Mouse (Mus musculus): Measurements from ENCODE around the gene Fyb. TPM values are rescaled to one million over a fixed set of nuclear protein-coding genes. Genes with fewer than 3 reads are reported as not detected.

Fyb gene
- polyA plus RNA-seq (2015; fragmentation: Nextera tagmentation; extraction: Ambion mirVana): 6.9 and 7.8 TPM in 2 replicates

- no peak for ATAC-seq (ENCODE audit: borderline replicate concordance, extremely low read depth, low FRiP score, low TSS enrichment)
- Histone ChIP-seq H3K9me3 (no peaks in the 10 kb centered on the region), H3K9ac (no peak within 1 kb of the TSS), H3K4me3 (no peak within 1 kb of the TSS), H3K27me3 (no peaks in the 10 kb centered on the region), H3K27ac (no peak within 1 kb of the TSS), H3K4me2 (no peak within 1 kb of the TSS), H3K36me3 (no peaks in the 10 kb centered on the region), H3K4me1 (no peaks in the 10 kb centered on the region)
- 67% methylated on average over 8 of the region's 8 CpGs for WGBS
These were observed at the start of gene Fyb for GRCm38 (mm10) chr15:6522653-6523167. Gene Fyb (plus strand): TSS chr15:6522853.

DNA sequence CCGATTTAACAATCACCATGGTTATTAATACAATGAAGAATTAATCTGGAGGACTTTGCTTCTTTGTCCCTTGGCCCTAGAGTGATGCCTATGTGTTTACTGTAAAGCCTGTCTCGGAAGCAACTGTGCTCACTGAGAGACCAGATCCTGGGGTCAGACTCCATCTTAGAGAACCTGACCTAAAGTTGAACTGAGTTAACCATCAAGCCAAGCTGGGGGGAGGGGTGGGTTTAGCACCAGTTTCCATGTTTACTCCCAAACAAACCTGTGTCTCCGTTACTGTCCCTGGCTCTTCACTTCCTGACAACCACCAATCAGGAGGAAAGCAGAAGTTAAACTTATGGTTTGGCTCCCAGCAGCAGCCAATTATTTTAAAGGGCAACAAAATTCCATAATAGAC, 39.1 kb upstream of the Fyb start:
- Histone ChIP-seq H3K27me3 (no peaks in the 10 kb centered on the region), H3K9ac (no peak overlapping the region), H3K4me2 (no peak overlapping the region), H3K36me3 (no peaks in the 10 kb centered on the region), H3K27ac (no peak overlapping the region), H3K9me3 (no peaks in the 10 kb centered on the region), H3K4me1 (no peaks in the 10 kb centered on the region), H3K4me3 (no peak overlapping the region)
- 55% methylated on average over 3 of the region's 3 CpGs for WGBS
- no peak for ATAC-seq (ENCODE audit: borderline replicate concordance, extremely low read depth, low FRiP score, low TSS enrichment)

GRCm38 (mm10) chr15:6492386-6492785, 30.3 kb upstream of the Fyb start:
- Histone ChIP-seq H3K4me3 (no peak overlapping the region), H3K36me3 (no peaks in the 10 kb centered on the region), H3K27me3 (no peaks in the 10 kb centered on the region), H3K9me3 (no peaks in the 10 kb centered on the region), H3K4me2 (no peak overlapping the region), H3K27ac (no peak overlapping the region), H3K9ac (no peak overlapping the region), H3K4me1 (no peaks in the 10 kb centered on the region)
- 87% methylated on average over 2 of the region's 2 CpGs for WGBS
- ATAC-seq (ENCODE audit: borderline replicate concordance, extremely low read depth, low FRiP score, low TSS enrichment): no peak

- no peak overlapping the region for H3K4me2 ChIP-seq
- no peak overlapping the region for H3K27ac ChIP-seq
- no peaks in the 10 kb centered on the region for H3K9me3 ChIP-seq
- ATAC-seq (ENCODE audit: borderline replicate concordance, extremely low read depth, low FRiP score, low TSS enrichment): no peak
- 85% methylated on average over 10 of the region's 10 CpGs for WGBS
- H3K9ac ChIP-seq: no peak overlapping the region
- H3K36me3 ChIP-seq: no peaks in the 10 kb centered on the region
- no peaks in the 10 kb centered on the region for H3K27me3 ChIP-seq
- H3K4me1 ChIP-seq: no peaks in the 10 kb centered on the region
- H3K4me3 ChIP-seq: no peak overlapping the region
These were observed 24.1 kb upstream of the Fyb start for GRCm38 (mm10) chr15:6498396-6499070.

DNA sequence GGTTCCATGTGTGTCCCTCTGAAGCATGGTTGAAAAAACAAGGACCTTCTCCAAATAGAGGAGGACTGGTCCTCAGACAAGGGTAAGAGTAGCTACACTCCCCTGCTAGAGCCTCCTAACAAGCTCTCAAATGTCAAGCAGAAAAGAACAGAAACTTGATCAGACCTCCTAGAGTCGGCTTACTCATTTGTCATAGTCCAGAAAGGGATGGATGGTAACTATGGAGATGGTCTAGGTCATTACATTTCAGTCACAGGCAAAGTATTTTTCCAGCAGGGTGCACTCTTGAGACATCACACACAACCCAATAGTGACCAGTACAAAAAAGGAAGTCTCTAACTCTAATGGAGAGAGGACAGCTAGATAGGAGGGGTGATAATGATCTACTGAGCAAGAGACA, 21.9 kb upstream of the Fyb start:
- no peak overlapping the region for H3K9ac ChIP-seq
- H3K27ac ChIP-seq: no peak overlapping the region
- WGBS: 18% methylated on average over 1 of the region's 1 CpGs
- H3K4me2 ChIP-seq: no peak overlapping the region
- no peak for ATAC-seq (ENCODE audit: borderline replicate concordance, extremely low read depth, low FRiP score, low TSS enrichment)
- no peaks in the 10 kb centered on the region for H3K27me3 ChIP-seq
- H3K36me3 ChIP-seq: no peaks in the 10 kb centered on the region
- no peaks in the 10 kb centered on the region for H3K4me1 ChIP-seq
- no peak overlapping the region for H3K4me3 ChIP-seq
- no peaks in the 10 kb centered on the region for H3K9me3 ChIP-seq

DNA sequence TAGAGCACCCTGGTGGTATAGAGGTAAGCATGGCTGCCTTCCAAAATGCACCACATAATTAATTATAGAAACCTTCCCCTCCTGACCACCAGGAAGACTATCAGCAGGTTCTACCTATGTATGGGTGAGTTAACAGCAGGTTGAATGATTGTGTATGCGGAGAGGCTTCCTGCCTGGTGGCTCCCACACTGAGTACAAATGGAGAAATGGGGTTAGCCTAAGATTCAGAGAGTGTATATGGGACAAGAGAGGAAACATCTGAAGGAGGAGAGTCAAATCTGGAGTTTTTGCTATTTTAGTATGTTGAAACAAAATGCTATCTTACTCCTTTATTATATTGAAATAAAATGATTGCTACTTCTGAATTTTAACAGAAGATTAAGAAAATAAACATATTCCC, 5.1 kb upstream of the Fyb start:
- ATAC-seq (ENCODE audit: borderline replicate concordance, extremely low read depth, low FRiP score, low TSS enrichment): no peak
- WGBS: 97% methylated on average over 1 of the region's 1 CpGs

GRCm38 (mm10) chr15:6519417-6520255, 3.0 kb upstream of the Fyb start:
- H3K27ac ChIP-seq: no peak overlapping the region
- H3K4me2 ChIP-seq: no peak overlapping the region
- no peaks in the 10 kb centered on the region for H3K36me3 ChIP-seq
- no peak overlapping the region for H3K4me3 ChIP-seq
- no peaks in the 10 kb centered on the region for H3K9me3 ChIP-seq
- H3K27me3 ChIP-seq: no peaks in the 10 kb centered on the region
- no peak overlapping the region for H3K9ac ChIP-seq
- 76% methylated on average over 19 of the region's 19 CpGs for WGBS
- ATAC-seq (ENCODE audit: borderline replicate concordance, extremely low read depth, low FRiP score, low TSS enrichment): no peak
- no peaks in the 10 kb centered on the region for H3K4me1 ChIP-seq

More for the DNA sequence above, 5.1 kb upstream of the Fyb start:
- no peaks in the 10 kb centered on the region for H3K36me3 ChIP-seq
- H3K9me3 ChIP-seq: no peaks in the 10 kb centered on the region
- H3K27ac ChIP-seq: no peak overlapping the region
- no peak overlapping the region for H3K4me2 ChIP-seq
- H3K4me1 ChIP-seq: no peaks in the 10 kb centered on the region
- H3K4me3 ChIP-seq: no peak overlapping the region
- no peaks in the 10 kb centered on the region for H3K27me3 ChIP-seq
- no peak overlapping the region for H3K9ac ChIP-seq

GRCm38 (mm10) chr15:6520505-6521155, 2.0 kb upstream of the Fyb start:
- H3K9ac ChIP-seq: no peak overlapping the region
- H3K4me2 ChIP-seq: no peak overlapping the region
- H3K27me3 ChIP-seq: no peaks in the 10 kb centered on the region
- no peaks in the 10 kb centered on the region for H3K9me3 ChIP-seq
- H3K4me1 ChIP-seq: no peaks in the 10 kb centered on the region
- no peak for ATAC-seq (ENCODE audit: borderline replicate concordance, extremely low read depth, low FRiP score, low TSS enrichment)
- H3K27ac ChIP-seq: no peak overlapping the region
- H3K4me3 ChIP-seq: no peak overlapping the region
- H3K36me3 ChIP-seq: no peaks in the 10 kb centered on the region
- 56% methylated on average over 10 of the region's 10 CpGs for WGBS

DNA sequence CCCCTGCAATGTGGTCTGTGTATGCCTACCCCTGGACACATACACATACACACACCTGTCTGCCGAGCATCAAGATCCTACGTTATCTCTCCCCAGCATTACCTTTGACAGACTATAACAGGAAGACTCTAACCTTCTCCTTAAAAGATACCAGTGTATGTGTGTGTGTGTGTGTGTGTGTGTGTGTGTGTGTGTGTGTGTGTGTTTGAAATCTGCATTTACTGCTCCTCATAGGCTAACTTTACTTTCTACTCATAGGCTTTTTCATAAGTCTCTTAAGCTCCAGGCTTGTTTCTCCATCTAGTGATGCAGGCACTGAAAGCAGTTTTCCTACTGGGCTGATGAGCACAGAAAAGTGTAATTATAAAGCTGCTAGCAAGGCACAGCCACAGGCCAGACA, 2.1 kb downstream of the Fyb start:
- no peaks in the 10 kb centered on the region for H3K4me1 ChIP-seq
- H3K27me3 ChIP-seq: no peaks in the 10 kb centered on the region
- no peaks in the 10 kb centered on the region for H3K36me3 ChIP-seq
- no peak overlapping the region for H3K9ac ChIP-seq
- no peak for ATAC-seq (ENCODE audit: borderline replicate concordance, extremely low read depth, low FRiP score, low TSS enrichment)
- WGBS: 90% methylated on average over 2 of the region's 2 CpGs
- no peak overlapping the region for H3K4me3 ChIP-seq
- H3K27ac ChIP-seq: no peak overlapping the region
- H3K4me2 ChIP-seq: no peak overlapping the region
- no peaks in the 10 kb centered on the region for H3K9me3 ChIP-seq

DNA sequence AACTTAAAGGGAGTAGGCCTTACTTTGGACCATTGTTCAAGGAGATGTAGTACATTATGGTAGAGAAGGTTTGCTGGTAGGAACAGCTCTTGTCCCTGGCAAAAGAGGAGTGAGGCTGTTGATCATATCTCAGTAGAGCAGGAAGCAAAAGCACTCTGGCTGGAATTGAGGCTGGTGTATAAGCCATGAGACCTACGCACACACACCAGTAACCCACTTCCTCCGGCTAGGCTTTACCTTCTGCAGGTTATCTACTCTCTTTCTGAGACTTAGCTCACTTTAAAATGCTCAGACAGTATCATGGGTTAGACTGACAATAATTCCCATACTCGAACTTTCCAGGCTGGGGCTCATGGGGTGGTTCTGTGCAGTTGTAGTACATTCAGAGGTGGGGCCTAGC, 2.7 kb downstream of the Fyb start:
- H3K9ac ChIP-seq: no peak overlapping the region
- ATAC-seq (ENCODE audit: borderline replicate concordance, extremely low read depth, low FRiP score, low TSS enrichment): no peak
- 87% methylated on average over 3 of the region's 3 CpGs for WGBS
- H3K27me3 ChIP-seq: no peaks in the 10 kb centered on the region
- H3K9me3 ChIP-seq: no peaks in the 10 kb centered on the region
- no peak overlapping the region for H3K4me2 ChIP-seq
- H3K4me3 ChIP-seq: no peak overlapping the region
- no peak overlapping the region for H3K27ac ChIP-seq
- no peaks in the 10 kb centered on the region for H3K36me3 ChIP-seq
- H3K4me1 ChIP-seq: no peaks in the 10 kb centered on the region

DNA sequence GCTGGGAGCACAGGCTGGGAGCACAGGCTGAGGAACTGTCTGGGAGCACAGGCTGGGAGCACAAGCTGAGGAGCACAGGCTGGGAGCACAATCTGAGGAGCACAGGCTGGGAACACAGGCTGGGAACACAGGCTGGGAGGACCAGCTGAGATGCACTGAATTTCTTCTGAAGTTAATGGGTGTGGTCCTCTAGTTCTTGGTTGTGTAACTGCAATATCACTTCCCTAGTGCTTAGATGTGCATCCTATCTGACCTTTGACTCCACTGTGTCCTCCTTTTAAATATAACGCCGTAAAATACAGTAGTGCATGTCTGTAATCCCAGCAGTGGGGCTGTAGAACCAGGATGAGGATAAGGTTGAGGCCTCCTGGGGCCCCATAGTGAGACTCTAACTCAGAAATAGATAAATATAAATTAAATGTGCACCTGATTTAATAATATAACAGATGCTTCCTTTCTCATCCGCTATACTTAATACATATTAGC, 11.2 kb downstream of the Fyb start:
- Histone ChIP-seq H3K27ac (no peak overlapping the region), H3K36me3 (no peaks in the 10 kb centered on the region), H3K4me1 (no peaks in the 10 kb centered on the region), H3K27me3 (no peaks in the 10 kb centered on the region), H3K4me2 (no peak overlapping the region), H3K9ac (no peak overlapping the region), H3K9me3 (no peaks in the 10 kb centered on the region), H3K4me3 (no peak overlapping the region)
- no peak for ATAC-seq (ENCODE audit: borderline replicate concordance, extremely low read depth, low FRiP score, low TSS enrichment)
- 80% methylated on average over 3 of the region's 3 CpGs for WGBS

GRCm38 (mm10) chr15:6534592-6534991, 11.9 kb downstream of the Fyb start:
- Histone ChIP-seq H3K36me3 (no peaks in the 10 kb centered on the region), H3K4me1 (no peaks in the 10 kb centered on the region), H3K9me3 (no peaks in the 10 kb centered on the region), H3K27me3 (no peaks in the 10 kb centered on the region), H3K9ac (no peak overlapping the region), H3K4me2 (no peak overlapping the region), H3K4me3 (no peak overlapping the region), H3K27ac (no peak overlapping the region)
- 60% methylated on average over 8 of the region's 8 CpGs for WGBS
- ATAC-seq (ENCODE audit: borderline replicate concordance, extremely low read depth, low FRiP score, low TSS enrichment): no peak
